Mouse (Mus musculus) G1E (cell line): ENCODE measurements around the gene Qk.

Experiments
- CTCF ChIP-seq: IDR thresholded peaks from 2 replicates; pipeline ENCODE4 v1.5.1; 2012; ENCODE audit warnings: low read depth, low read length, inconsistent platforms, mixed read lengths
- GATA1 ChIP-seq: IDR thresholded peaks from 2 replicates; pipeline ENCODE4 v1.6.1; 2012; ENCODE audit warnings: borderline replicate concordance, low read length, inconsistent platforms, mixed read lengths
- POLR2AphosphoS5 ChIP-seq: IDR thresholded peaks from 2 replicates; pipeline ENCODE4 v1.6.1; 2012; ENCODE audit warnings: low read depth, low read length, inconsistent platforms; ENCODE audit not compliant: insufficient replicate concordance

- TF ChIP-seq CTCF (no peak), GATA1 (no peak), POLR2AphosphoS5 (no peak)
These were observed 296 bp downstream of the Qk start for GRCm38 (mm10) chr17:10319431-10319684.
